Mouse (Mus musculus) limb, embryonic 13.5 days (tissue): Measurements from ENCODE around the gene Rpl3. TPM values are rescaled to one million over a fixed set of nuclear protein-coding genes. Genes with fewer than 3 reads are reported as not detected.

Experiments
- ATAC-seq: fragments of 200-750 bp; cut with Nextera tagmentation; 2 replicates; pipeline ENCODE4 v1.8.0; 2017; ENCODE audit warnings: low read depth, moderate number of reproducible peaks, moderate TSS enrichment; ENCODE audit not compliant: low FRiP score
- H3K27ac ChIP-seq: fragments of 300-500 bp; sonication (generic); 2 replicates; pipeline ENCODE4 v1.5.1; 2015; ENCODE audit warnings: inconsistent platforms, mild to moderate bottlenecking, moderate library complexity
- H3K27me3 ChIP-seq: fragments of 300-500 bp; sonication (generic); 2 replicates; pipeline ENCODE4 v1.6.1; 2015; ENCODE audit warnings: mild to moderate bottlenecking, inconsistent platforms
- H3K36me3 ChIP-seq: fragments of 300-500 bp; sonication (generic); 2 replicates; pipeline ENCODE4 v1.6.1; 2015; ENCODE audit warnings: inconsistent platforms, mild to moderate bottlenecking, moderate library complexity
- H3K4me1 ChIP-seq: fragments of 300-500 bp; sonication (generic); 2 replicates; pipeline ENCODE4 v1.6.1; 2015; ENCODE audit warnings: inconsistent platforms
- H3K4me2 ChIP-seq: fragments of 300-500 bp; sonication (generic); replicated peaks from 2 replicates; pipeline ENCODE4 v1.6.1; 2015; ENCODE audit warnings: inconsistent platforms, mild to moderate bottlenecking, moderate library complexity
- H3K4me3 ChIP-seq: fragments of 300-500 bp; sonication (generic); 2 replicates; pipeline ENCODE4 v1.5.1; 2015; ENCODE audit warnings: moderate library complexity, mild to moderate bottlenecking, inconsistent platforms
- H3K9ac ChIP-seq: fragments of 300-500 bp; sonication (generic); 2 replicates; pipeline ENCODE4 v1.6.1; 2015; ENCODE audit warnings: mild to moderate bottlenecking, inconsistent platforms
- H3K9me3 ChIP-seq: fragments of 300-500 bp; sonication (generic); 2 replicates; pipeline ENCODE4 v1.6.1; 2016; ENCODE audit warnings: inconsistent platforms
- WGBS: fragments of 180-500 bp; shearing (Covaris S2); methylation state at CpG from one replicate; pipeline ENCODE4 v1.1.7; 2015; 5-methylcytosine and 5-hydroxymethylcytosine counted together
- polyA plus RNA-seq: library from polyadenylated mRNA; unstranded; fragments of >200 nt; fragmentation: Nextera tagmentation; extraction: Ambion mirVana; gene quantifications from 2 replicates; pipeline ENCODE4 v1.2.1, GENCODE M21; 2015

The Rpl3 gene
- polyA plus RNA-seq, 1 experiment from 2014 or later = 1,057 TPM

GRCm38 (mm10) chr15:80058151-80058550, 33.5 kb downstream of the Rpl3 start:
- Histone ChIP-seq H3K9me3 (no peaks in the 10 kb centered on the region), H3K27ac (no peak overlapping the region), H3K4me3 (no peak overlapping the region), H3K9ac (no peak overlapping the region), H3K27me3 (no peaks in the 10 kb centered on the region), H3K4me2 (no peak overlapping the region), H3K36me3 (no peaks in the 10 kb centered on the region), H3K4me1 (peaks cover 15% of the 10 kb centered on the region)
- ATAC-seq = no peak
- 86% methylated on average over 7 of the region's 7 CpGs for WGBS

- Histone ChIP-seq H3K4me2 (no peak overlapping the region), H3K27ac (no peak overlapping the region), H3K4me3 (no peak overlapping the region), H3K9me3 (no peaks in the 10 kb centered on the region), H3K36me3 (no peaks in the 10 kb centered on the region), H3K4me1 (peaks cover 27% of the 10 kb centered on the region), H3K9ac (no peak overlapping the region), H3K27me3 (no peaks in the 10 kb centered on the region)
- WGBS = 75% methylated on average over 7 of the region's 7 CpGs
- 0 out of 2 replicates have a peak, but pooled peaks have one; percentile 10 for ATAC-seq
Measured at GRCm38 (mm10) chr15:80054034-80054710, 37.5 kb downstream of the Rpl3 start.

- Histone ChIP-seq H3K9me3 (no peaks in the 10 kb centered on the region), H3K36me3 (no peaks in the 10 kb centered on the region), H3K4me2 (no peak overlapping the region), H3K4me3 (no peak overlapping the region), H3K27ac (no peak overlapping the region), H3K4me1 (peaks cover 27% of the 10 kb centered on the region), H3K9ac (no peak overlapping the region), H3K27me3 (no peaks in the 10 kb centered on the region)
- WGBS = 83% methylated on average over 8 of the region's 8 CpGs
- ATAC-seq = no peak
Measured at GRCm38 (mm10) chr15:80053381-80054033, 38.2 kb downstream of the Rpl3 start.

GRCm38 (mm10) chr15:80051782-80052181, 39.9 kb downstream of the Rpl3 start:
- peak; percentile 11; the same call in 1 of the 2 replicates for ATAC-seq
- no peak overlapping the region for H3K4me3 ChIP-seq
- H3K36me3 ChIP-seq = no peaks in the 10 kb centered on the region
- no peaks in the 10 kb centered on the region for H3K27me3 ChIP-seq
- H3K4me1 ChIP-seq = peaks cover 27% of the 10 kb centered on the region
- peak overlapping the region; percentile 8; the same call in 1 of the 2 replicates for H3K27ac ChIP-seq
- H3K9me3 ChIP-seq = no peaks in the 10 kb centered on the region
- H3K9ac ChIP-seq = no peak overlapping the region
- no peak overlapping the region for H3K4me2 ChIP-seq
- 60% methylated on average over 9 of the region's 9 CpGs for WGBS

- H3K27me3 ChIP-seq = no peaks in the 10 kb centered on the region
- no peak for ATAC-seq
Measured at GRCm38 (mm10) chr15:80051092-80051761, 40.4 kb downstream of the Rpl3 start.

GRCm38 (mm10) chr15:80050093-80050492, 41.6 kb downstream of the Rpl3 start:
- H3K9ac ChIP-seq = no peak overlapping the region
- no peak overlapping the region for H3K4me3 ChIP-seq
- peaks cover 27% of the 10 kb centered on the region for H3K4me1 ChIP-seq
- ATAC-seq = no peak
- peak overlapping the region; percentile 6; the same call in 1 of the 2 replicates for H3K27ac ChIP-seq
- no peaks in the 10 kb centered on the region for H3K36me3 ChIP-seq
- H3K27me3 ChIP-seq = no peaks in the 10 kb centered on the region
- no peak overlapping the region for H3K4me2 ChIP-seq
- 49% methylated on average over 4 of the region's 4 CpGs for WGBS
- H3K9me3 ChIP-seq = peaks cover 5% of the 10 kb centered on the region; the same call in 1 of the 2 replicates

More at GRCm38 (mm10) chr15:80051092-80051761, 40.4 kb downstream of the Rpl3 start:
- Histone ChIP-seq H3K4me2 (no peak overlapping the region), H3K9ac (no peak overlapping the region), H3K4me1 (peaks cover 27% of the 10 kb centered on the region), H3K27ac (no peak overlapping the region), H3K4me3 (no peak overlapping the region), H3K9me3 (no peaks in the 10 kb centered on the region), H3K36me3 (no peaks in the 10 kb centered on the region)
- WGBS = 59% methylated on average over 19 of the region's 19 CpGs

- ATAC-seq = no peak
- Histone ChIP-seq H3K4me3 (no peak overlapping the region), H3K27me3 (no peaks in the 10 kb centered on the region), H3K4me1 (peaks cover 27% of the 10 kb centered on the region), H3K9ac (no peak overlapping the region; the same call in 1 of the 2 replicates), H3K27ac (no peak overlapping the region), H3K4me2 (no peak overlapping the region), H3K36me3 (no peaks in the 10 kb centered on the region), H3K9me3 (peaks cover 5% of the 10 kb centered on the region; the same call in 1 of the 2 replicates)
- WGBS = 40% methylated on average over 5 of the region's 5 CpGs
Measured at GRCm38 (mm10) chr15:80047973-80048372, 43.7 kb downstream of the Rpl3 start.

GRCm38 (mm10) chr15:80047242-80047641, 44.4 kb downstream of the Rpl3 start:
- no peak overlapping the region for H3K9ac ChIP-seq
- 80% methylated on average over 2 of the region's 2 CpGs for WGBS
- H3K27ac ChIP-seq = no peak overlapping the region

GRCm38 (mm10) chr15:80045749-80046148, 45.9 kb downstream of the Rpl3 start:
- no peak for ATAC-seq
- no peak overlapping the region for H3K27ac ChIP-seq
- peaks cover 5% of the 10 kb centered on the region; the same call in 1 of the 2 replicates for H3K9me3 ChIP-seq
- 92% methylated on average over 2 of the region's 2 CpGs for WGBS
- H3K9ac ChIP-seq = no peak overlapping the region
- no peaks in the 10 kb centered on the region for H3K27me3 ChIP-seq
- no peak overlapping the region for H3K4me2 ChIP-seq
- peaks cover 12% of the 10 kb centered on the region for H3K4me1 ChIP-seq
- H3K36me3 ChIP-seq = no peaks in the 10 kb centered on the region
- no peak overlapping the region for H3K4me3 ChIP-seq

More at GRCm38 (mm10) chr15:80047242-80047641, 44.4 kb downstream of the Rpl3 start:
- no peak for ATAC-seq
- Histone ChIP-seq H3K4me3 (no peak overlapping the region), H3K9me3 (peaks cover 5% of the 10 kb centered on the region; the same call in 1 of the 2 replicates), H3K36me3 (no peaks in the 10 kb centered on the region), H3K27me3 (no peaks in the 10 kb centered on the region), H3K4me2 (no peak overlapping the region), H3K4me1 (peaks cover 26% of the 10 kb centered on the region)

GRCm38 (mm10) chr15:80044249-80044648, 47.4 kb downstream of the Rpl3 start:
- no peaks in the 10 kb centered on the region for H3K36me3 ChIP-seq
- no peak overlapping the region for H3K4me2 ChIP-seq
- H3K9ac ChIP-seq = no peak overlapping the region
- WGBS = 90% methylated on average over 10 of the region's 10 CpGs
- H3K27ac ChIP-seq = no peak overlapping the region
- 0 out of 2 replicates have a peak, but pooled peaks cover under 1% of the 10 kb centered on the region for H3K4me1 ChIP-seq
- H3K9me3 ChIP-seq = peaks cover 5% of the 10 kb centered on the region; the same call in 1 of the 2 replicates
- ATAC-seq = no peak
- H3K4me3 ChIP-seq = no peak overlapping the region
- no peaks in the 10 kb centered on the region for H3K27me3 ChIP-seq

- no peak for ATAC-seq
- Histone ChIP-seq H3K27ac (no peak overlapping the region), H3K36me3 (no peaks in the 10 kb centered on the region), H3K4me1 (no peaks in the 10 kb centered on the region), H3K4me2 (no peak overlapping the region), H3K9me3 (peaks cover 7% of the 10 kb centered on the region; the same call in 1 of the 2 replicates), H3K27me3 (no peaks in the 10 kb centered on the region), H3K9ac (no peak overlapping the region), H3K4me3 (no peak overlapping the region)
- WGBS = 78% methylated on average over 4 of the region's 4 CpGs
Measured at GRCm38 (mm10) chr15:80042152-80042551, 49.5 kb downstream of the Rpl3 start.

GRCm38 (mm10) chr15:80038110-80038391, 53.6 kb downstream of the Rpl3 start:
- H3K4me2 ChIP-seq = no peak overlapping the region
- no peak for ATAC-seq
- no peaks in the 10 kb centered on the region for H3K27me3 ChIP-seq
- H3K27ac ChIP-seq = no peak overlapping the region
- no peak overlapping the region for H3K4me3 ChIP-seq
- no peaks in the 10 kb centered on the region for H3K4me1 ChIP-seq
- 0 out of 2 replicates have a peak, but pooled peaks cover 2% of the 10 kb centered on the region for H3K9me3 ChIP-seq
- no peak overlapping the region for H3K9ac ChIP-seq
- 94% methylated on average over 2 of the region's 2 CpGs for WGBS
- no peaks in the 10 kb centered on the region for H3K36me3 ChIP-seq
